Mouse (Mus musculus) cerebellum, adult 2 months (tissue): ENCODE measurements around the gene Cdx2. TPM values are rescaled to one million over a fixed set of nuclear protein-coding genes. Genes with fewer than 3 reads are reported as not detected.

Experiments
- DNase-seq, 2 experiments: peaks; one replicate each; pipeline ENCODE4 v3.0.0; 2021
- H3K27ac ChIP-seq: fragments of 200-500 bp; 2 replicates; pipeline ENCODE4 v1.5.1; 2012; ENCODE audit warnings: low read length, control low read depth, inconsistent platforms; ENCODE audit not compliant: insufficient read depth
- H3K27me3 ChIP-seq: fragments of 200-500 bp; 2 replicates; pipeline ENCODE4 v1.6.1; 2012; ENCODE audit warnings: inconsistent platforms, mild to moderate bottlenecking, low read length, moderate library complexity; ENCODE audit not compliant: control insufficient read depth, insufficient read depth
- H3K4me1 ChIP-seq: fragments of 200-500 bp; 2 replicates; pipeline ENCODE4 v1.6.1; 2011; ENCODE audit warnings: low read length; ENCODE audit not compliant: control insufficient read depth, insufficient read depth
- H3K4me3 ChIP-seq: fragments of 200-500 bp; replicated peaks from 2 replicates; pipeline ENCODE3; 2011; ENCODE audit warnings: mild to moderate bottlenecking, low read depth, low read length, control low read depth; ENCODE audit not compliant: insufficient read depth
- CTCF ChIP-seq: fragments of 200-500 bp; IDR thresholded peaks from 2 replicates; pipeline ENCODE4 v1.5.1; 2011; ENCODE audit warnings: low read depth, mild to moderate bottlenecking, control low read depth, low read length, moderate library complexity, borderline replicate concordance; ENCODE audit not compliant: insufficient read depth
- POLR2A ChIP-seq: fragments of 200-500 bp; IDR thresholded peaks from 2 replicates; pipeline ENCODE4 v1.6.1; 2011; ENCODE audit warnings: low read length, control low read depth, borderline replicate concordance; ENCODE audit not compliant: insufficient read depth
- WGBS: fragments of 180-500 bp; shearing (Covaris S2); methylation state at CpG from one replicate; pipeline ENCODE4 v1.1.7; 2018; 5-methylcytosine and 5-hydroxymethylcytosine counted together
- polyA plus RNA-seq: library from polyadenylated mRNA; depleted of rRNA; stranded (reverse); fragments of >200 nt; gene quantifications from 2 replicates; pipeline ENCODE4 v1.2.3, GENCODE M21; 2012

The Cdx2 gene
- polyA plus RNA-seq, 1 experiment, result not detected

- H3K4me1 ChIP-seq, result no peaks in the 10 kb centered on the region
- DNase-seq, result no peak
- WGBS, result 1% methylated on average over 54 of the region's 54 CpGs
- peaks cover 9% of the 10 kb centered on the region; the same call in 1 of the 2 replicates for H3K27me3 ChIP-seq
- no peak overlapping the region for H3K27ac ChIP-seq
- TF ChIP-seq POLR2A, result no peak
- no peak for TF ChIP-seq CTCF
- no peak overlapping the region for H3K4me3 ChIP-seq
Observed at GRCm38 (mm10) chr5:147304276-147305155, 2.6 kb downstream of the Cdx2 start.

GRCm38 (mm10) chr5:147302746-147303400, 4.2 kb downstream of the Cdx2 start:
- no peaks in the 10 kb centered on the region for H3K4me1 ChIP-seq
- peaks cover 9% of the 10 kb centered on the region; the same call in 1 of the 2 replicates for H3K27me3 ChIP-seq
- DNase-seq, result no peak
- H3K4me3 ChIP-seq, result no peak overlapping the region
- no peak overlapping the region for H3K27ac ChIP-seq
- TF ChIP-seq POLR2A (no peak), CTCF (no peak)
- WGBS, result 5% methylated on average over 13 of the region's 13 CpGs

- TF ChIP-seq POLR2A, result no peak
- TF ChIP-seq CTCF, result no peak
- Histone ChIP-seq H3K4me1 (no peaks in the 10 kb centered on the region), H3K27ac (no peak overlapping the region), H3K4me3 (no peak overlapping the region), H3K27me3 (peaks cover 8% of the 10 kb centered on the region; the same call in 1 of the 2 replicates)
- 4% methylated on average over 8 of the region's 8 CpGs for WGBS
- DNase-seq, result no peak
Observed at GRCm38 (mm10) chr5:147302141-147302540, 4.9 kb downstream of the Cdx2 start.

GRCm38 (mm10) chr5:147301781-147302070, 5.3 kb downstream of the Cdx2 start:
- Histone ChIP-seq H3K27ac (no peak overlapping the region), H3K4me1 (no peaks in the 10 kb centered on the region), H3K4me3 (no peak overlapping the region), H3K27me3 (peaks cover 8% of the 10 kb centered on the region; the same call in 1 of the 2 replicates)
- WGBS, result 3% methylated on average over 10 of the region's 10 CpGs
- DNase-seq, result no peak
- TF ChIP-seq POLR2A, result no peak
- TF ChIP-seq CTCF, result no peak

- Histone ChIP-seq H3K27ac (no peak overlapping the region), H3K4me3 (no peak overlapping the region), H3K27me3 (peaks cover 7% of the 10 kb centered on the region; the same call in 1 of the 2 replicates), H3K4me1 (no peaks in the 10 kb centered on the region)
- no peak for DNase-seq
- TF ChIP-seq CTCF (no peak), POLR2A (no peak)
- WGBS, result 2% methylated on average over 21 of the region's 21 CpGs
Observed at GRCm38 (mm10) chr5:147300917-147301780, 5.9 kb downstream of the Cdx2 start.

- Histone ChIP-seq H3K27ac (no peak overlapping the region), H3K4me3 (no peak overlapping the region), H3K27me3 (peaks cover 5% of the 10 kb centered on the region; the same call in 1 of the 2 replicates), H3K4me1 (no peaks in the 10 kb centered on the region)
- TF ChIP-seq CTCF, result no peak
- TF ChIP-seq POLR2A, result no peak
- 1% methylated on average over 4 of the region's 4 CpGs for WGBS
- DNase-seq, result no peak
Observed at GRCm38 (mm10) chr5:147300001-147300363, 7.1 kb downstream of the Cdx2 start.

- Histone ChIP-seq H3K27me3 (peaks cover 5% of the 10 kb centered on the region; the same call in 1 of the 2 replicates), H3K4me1 (no peaks in the 10 kb centered on the region), H3K27ac (no peak overlapping the region), H3K4me3 (no peak overlapping the region)
- TF ChIP-seq POLR2A, result no peak
- TF ChIP-seq CTCF, result peak; percentile 58; the same call in 1 of the 2 replicates
- DNase-seq, result peak in 1 of 2 experiments; percentile 35
- under 1% methylated on average over 41 of the region's 41 CpGs for WGBS
Observed at GRCm38 (mm10) chr5:147299255-147300000, 7.6 kb downstream of the Cdx2 start.
